Mouse (Mus musculus) cerebellum, postnatal 14 days (tissue): Measurements from ENCODE around the gene Acer2.

Experiments used
- DNase-seq, 2 experiments: peaks; one replicate each; pipeline ENCODE4 v3.0.0; 2021; ENCODE audit warnings: mixed read lengths in 2 of 2

Gene Acer2

DNA sequence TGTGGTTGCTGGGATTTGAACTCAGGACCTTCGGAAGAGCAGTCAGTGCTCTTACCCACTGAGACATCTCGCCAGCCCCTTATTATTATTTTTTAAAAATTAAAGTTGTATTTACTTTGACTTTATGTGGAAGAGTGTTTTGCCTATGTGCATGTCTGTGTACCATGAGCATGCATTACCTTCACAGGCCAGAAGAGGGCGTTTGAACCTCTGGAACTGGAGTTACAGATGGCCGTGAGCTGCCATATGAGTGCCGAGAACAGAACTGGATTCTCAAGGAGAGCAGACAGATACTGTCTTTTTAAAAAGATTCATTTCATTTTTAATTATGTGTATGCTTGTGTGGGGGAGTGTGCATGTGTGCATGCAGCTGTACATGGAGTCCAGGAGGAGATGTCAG, 13.7 kb downstream of the Acer2 start:
- DNase-seq = peak in 1 of 2 experiments; percentile 9

GRCm38 (mm10) chr4:86897411-86897810, 23.2 kb downstream of the Acer2 start:
- DNase-seq = no peak

- DNase-seq = no peak
Measured at GRCm38 (mm10) chr4:86898791-86899474, 24.7 kb downstream of the Acer2 start.

- DNase-seq = no peak
Measured at GRCm38 (mm10) chr4:86902351-86902750, 28.2 kb downstream of the Acer2 start.

DNA sequence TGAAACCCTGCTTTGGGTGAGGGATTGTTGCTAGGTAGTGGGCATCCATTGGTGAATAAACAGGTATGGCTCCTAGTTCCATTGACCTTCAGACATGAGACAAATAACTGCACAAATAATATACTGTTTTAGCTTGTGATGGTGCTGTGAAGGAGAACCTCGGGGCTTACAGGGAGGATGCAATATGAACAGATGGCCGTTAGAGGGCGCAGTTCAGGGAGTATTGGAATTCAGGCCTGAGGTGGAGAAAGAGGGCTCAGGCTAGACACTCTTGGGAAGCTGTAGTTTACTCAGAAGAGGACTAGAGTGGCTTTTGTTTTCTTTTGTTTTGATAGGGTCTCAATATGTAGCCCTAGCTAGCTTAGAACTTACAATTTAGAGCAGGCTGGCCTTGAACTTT, 30.8 kb downstream of the Acer2 start:
- peak in 1 of 2 experiments; percentile 12 for DNase-seq

DNA sequence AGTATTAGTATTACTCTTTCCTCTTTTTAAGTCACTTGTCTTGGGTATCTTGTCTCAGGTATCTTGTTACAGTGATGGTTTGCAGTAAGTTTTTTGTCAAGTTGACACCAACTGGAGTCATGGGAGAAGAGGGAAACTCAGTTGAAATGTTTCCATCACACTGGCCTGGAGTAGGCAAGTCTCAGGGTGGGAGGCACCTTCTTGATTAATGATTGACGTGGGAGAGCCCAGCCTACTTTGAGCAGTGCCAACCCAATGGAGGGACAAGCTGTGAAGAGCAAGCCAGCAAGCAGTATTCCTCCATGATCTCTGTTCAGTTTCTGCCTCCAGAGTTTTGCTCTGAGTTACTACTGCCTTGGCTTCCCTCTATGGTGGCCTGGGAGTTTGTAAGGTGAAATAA, 31.7 kb downstream of the Acer2 start:
- DNase-seq = no peak

GRCm38 (mm10) chr4:86911576-86912341, 37.6 kb downstream of the Acer2 start:
- DNase-seq = no peak

DNA sequence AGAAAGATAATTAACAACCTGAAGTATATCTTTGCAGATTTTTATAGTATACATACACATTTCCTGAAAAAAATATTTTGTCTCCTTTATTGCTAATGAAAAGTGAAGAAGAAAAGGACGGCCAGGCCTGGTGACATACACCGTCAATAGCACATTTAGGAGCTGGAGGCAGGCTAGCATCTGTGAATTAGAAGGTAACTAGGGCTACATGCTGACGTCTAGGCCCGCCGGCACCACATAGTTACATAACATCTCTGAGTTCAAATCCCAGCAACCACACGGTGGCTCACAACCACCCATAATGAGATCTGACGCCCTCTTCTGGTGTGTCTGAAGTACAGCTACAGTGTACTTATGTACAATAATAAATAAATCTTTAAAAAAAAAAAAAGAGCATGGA, 38.6 kb downstream of the Acer2 start:
- no peak for DNase-seq

DNA sequence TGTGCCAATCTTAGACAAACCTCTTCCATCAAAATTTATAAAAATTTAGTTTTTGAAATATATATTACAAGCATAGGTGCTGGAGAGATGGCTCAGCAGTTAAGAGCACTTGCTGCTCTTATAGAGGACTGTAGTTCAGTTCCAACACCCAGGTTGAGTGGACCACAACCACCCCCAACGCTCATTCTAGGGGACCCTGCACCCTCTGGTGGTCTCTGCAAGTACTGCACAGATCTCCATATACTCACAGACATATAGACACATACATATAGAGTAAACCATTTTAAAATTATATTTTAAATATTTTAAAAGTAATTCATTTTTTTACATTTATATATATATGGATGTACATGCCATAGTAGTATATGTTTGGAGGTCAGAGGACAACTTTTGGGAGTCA, 41.9 kb downstream of the Acer2 start:
- DNase-seq = peak in 1 of 2 experiments; percentile 17

DNA sequence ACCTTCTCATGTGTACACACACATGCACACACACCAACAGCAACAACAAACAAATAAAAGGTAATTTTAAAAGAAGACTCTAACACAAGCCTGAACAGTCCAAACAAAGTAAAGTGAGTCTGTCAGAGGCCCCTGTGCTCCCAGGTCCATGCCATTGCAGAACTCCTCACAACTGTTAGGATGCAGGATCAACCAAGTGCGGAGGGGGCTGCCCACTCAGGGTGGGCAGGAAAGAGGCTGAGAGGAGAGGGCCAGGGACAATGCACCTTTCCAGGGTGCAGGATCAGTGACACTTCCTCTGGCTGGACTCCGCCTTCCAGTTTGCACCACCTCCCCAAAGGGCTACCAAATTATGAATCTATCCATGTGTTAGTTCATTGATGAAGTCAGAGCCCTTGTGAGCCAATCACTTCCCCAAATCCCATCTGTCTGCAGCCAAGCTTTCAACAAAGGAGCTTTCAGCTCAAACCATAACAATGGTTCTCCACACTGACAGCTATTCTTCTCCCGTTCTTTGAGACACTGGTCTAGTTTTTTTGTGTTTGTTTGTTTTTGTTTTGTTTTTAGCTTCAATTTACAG, 49.4 kb downstream of the Acer2 start:
- no peak for DNase-seq

DNA sequence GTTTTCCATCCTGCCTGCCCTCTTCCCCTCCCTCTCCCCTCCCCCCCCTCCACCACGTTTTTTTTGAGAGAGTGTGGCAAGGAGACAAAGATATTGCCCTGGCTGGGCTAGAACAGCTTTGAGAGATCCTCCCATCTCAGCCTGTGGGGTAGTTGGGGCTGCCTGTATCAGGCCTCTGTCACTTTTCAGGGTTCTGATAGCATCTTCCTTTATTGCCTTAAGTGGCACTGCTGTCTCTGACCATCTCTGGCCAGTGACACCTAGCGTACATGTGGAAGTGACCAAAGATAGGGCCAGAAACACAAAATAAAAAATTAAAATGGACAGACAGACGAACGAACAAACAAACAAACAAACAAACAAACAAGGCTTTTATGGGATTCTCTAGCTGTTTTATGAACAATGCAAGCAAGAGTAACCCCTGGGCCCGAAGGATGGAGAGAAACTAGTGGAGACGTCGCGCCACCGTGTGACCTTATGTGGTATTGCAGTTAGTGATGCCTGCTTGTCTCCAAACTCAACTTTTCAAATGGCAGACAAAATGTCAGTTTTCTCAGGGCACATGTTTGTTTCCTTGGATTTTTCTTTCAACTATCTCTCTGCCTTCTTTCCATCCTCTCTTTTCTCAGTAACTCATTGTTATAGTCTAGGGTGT, 50.7 kb downstream of the Acer2 start:
- DNase-seq = peak; percentile 88 to 92

DNA sequence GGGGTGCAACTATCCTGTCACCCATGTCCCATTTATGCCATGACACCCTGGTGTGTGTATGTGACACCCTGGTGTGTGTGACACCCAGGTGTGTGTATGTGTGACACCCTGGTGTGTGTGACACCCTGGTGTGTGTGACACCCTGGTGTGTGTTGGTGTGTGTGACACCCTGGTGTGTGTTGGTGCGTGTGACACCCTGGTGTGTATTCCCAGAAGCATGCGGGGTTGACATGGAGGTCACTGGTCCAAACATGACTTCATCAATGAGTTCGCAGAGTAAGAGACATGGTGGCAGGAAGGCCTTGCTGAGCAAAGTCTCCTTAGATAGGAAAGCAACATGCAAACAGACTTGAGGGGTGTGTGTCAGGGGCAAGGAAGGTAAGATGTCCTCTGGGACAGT, 52.8 kb downstream of the Acer2 start:
- DNase-seq = no peak

GRCm38 (mm10) chr4:86930101-86930635, 56.0 kb downstream of the Acer2 start:
- DNase-seq = peak in 1 of 2 experiments; percentile 41

DNA sequence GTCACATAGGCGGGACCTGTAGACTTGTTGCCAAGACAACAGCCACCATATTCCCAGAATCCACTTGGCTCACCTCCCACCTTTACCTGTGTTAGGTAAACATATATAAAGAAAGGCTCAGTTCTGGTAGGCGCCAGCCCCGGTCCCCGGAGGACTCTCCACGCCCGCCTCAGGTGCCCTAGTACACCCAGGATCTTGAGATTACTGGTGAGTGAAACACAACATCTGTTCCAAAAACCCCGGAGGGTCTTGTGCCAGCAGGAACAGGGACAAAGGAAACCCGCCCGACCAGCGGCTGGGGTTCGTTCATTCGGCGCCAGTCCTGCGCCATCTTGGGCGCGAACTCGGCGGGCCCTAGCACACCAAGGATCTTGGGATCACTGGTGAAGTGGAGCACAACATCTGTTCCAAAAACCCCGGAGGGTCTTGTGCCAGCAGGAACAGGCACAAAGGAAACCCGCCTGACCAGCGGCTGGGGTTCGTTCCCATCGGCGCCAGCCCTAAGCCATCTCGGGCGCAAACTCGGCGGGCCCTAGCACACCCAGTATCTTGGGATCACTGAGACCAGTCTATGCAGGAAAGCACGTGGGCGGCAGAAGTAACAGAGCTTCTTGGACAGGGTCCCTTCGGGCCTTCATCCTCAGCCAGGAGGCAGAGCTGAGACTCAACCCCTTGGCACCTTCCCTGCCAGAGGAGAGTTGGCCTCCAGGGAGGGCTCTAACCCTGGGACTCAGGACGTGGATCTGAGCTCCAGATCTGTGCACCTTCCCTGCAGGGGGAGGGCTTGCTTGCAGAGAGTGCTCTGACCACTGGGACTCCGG, 56.6 kb downstream of the Acer2 start:
- peak; percentile 61 to 64 for DNase-seq

DNA sequence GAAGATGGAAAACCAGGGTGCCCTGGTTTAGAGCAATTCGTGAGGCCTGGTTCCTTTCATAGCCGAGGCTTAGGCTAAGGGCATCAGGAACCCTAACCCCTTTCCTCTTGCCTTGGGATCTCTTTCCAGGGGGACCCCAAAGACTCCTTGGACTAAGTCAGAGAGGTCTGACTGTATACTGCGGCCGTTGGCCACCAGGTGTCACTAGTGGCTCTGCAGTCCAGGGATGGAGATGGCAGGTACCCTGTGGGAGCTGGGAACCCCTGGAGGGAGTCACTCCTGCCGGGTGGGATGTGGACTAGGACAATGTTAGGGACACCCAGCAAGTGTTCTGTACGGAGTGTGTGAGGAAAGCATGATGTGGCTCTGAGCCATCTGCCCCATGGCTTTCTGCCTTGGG, 58.8 kb downstream of the Acer2 start:
- peak in 1 of 2 experiments; percentile 19 for DNase-seq

- DNase-seq = no peak
Measured at GRCm38 (mm10) chr4:86936217-86936616, 62.0 kb downstream of the Acer2 start.

DNA sequence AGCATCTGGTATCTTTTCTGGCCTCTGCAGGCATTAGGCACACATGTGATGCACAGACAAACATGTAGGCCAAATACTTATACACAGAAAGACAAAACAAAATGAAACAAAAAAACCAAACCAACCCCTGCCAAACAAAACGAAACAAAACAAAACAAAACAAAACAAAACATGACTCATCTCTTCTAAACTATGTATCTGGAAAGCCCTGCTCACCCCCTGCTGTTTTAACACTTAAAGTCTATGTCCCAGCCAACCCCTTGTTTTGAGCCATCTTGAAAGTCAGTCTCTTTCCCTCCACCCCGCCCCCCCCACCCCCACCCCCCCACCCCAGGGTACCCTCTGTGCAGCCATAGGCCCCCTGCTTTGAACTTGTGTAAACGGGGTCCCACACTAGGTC, 62.5 kb downstream of the Acer2 start:
- no peak for DNase-seq

GRCm38 (mm10) chr4:86942656-86943055, 68.5 kb downstream of the Acer2 start:
- DNase-seq = peak; percentile 20 to 24

- no peak for DNase-seq
Measured at GRCm38 (mm10) chr4:86943296-86943695, 69.1 kb downstream of the Acer2 start.

DNA sequence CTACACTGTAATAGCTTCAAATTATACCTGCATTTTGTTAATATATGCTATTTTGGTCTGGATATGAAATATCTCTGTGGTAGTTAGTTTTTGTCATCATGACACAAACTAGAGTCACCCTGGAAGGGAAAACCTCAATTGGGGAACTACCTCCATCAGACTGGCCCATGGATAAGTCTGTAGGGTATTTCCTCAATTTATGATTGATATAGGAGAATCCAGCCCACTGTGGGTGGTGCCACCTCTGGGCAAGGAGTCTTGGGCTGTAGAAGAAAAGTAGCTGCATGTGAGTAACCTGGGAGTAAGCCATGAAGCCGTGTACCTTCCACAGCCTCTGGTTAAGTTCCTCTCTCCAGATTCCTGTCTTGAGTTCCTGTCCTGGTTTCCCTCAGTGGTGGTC, 74.6 kb downstream of the Acer2 start:
- no peak for DNase-seq

- DNase-seq = peak in 1 of 2 experiments; percentile 14
Measured at GRCm38 (mm10) chr4:86953519-86953918, 79.3 kb downstream of the Acer2 start.

- DNase-seq = no peak
Measured at GRCm38 (mm10) chr4:86955448-86955847, 81.3 kb downstream of the Acer2 start.
